Comparison of ENCODE assay signal across 28 mouse cellular contexts in the genomic region with DNA sequence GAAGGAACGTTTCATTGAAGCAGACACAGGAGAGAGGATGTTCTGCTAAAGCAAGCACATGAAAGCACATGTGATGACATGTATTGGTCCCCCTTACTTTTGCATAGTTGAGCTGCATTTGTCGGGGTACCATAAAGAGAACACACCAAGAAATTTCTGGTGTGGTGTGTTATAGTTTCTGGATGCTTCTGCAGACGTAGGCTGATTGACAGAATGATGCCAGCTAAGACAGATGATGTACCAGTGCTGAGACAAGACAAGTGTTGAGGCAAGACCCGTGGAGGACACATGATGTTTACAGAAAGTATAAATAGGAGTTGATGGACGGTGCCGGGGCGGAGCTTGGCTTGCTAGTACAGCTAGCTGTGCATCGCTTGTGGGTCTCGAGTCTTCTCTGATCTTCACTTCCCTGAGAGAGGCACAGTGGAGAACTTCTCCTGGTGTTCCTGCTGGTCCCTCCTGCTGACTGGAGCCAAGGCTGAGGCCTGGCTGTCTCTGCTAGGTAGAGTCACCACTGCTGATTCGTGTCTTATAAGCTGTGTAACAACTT. TPM values are rescaled to one million over a fixed set of nuclear protein-coding genes. Genes with fewer than 3 reads are reported as not detected.
DNase-seq lines count a peak whose midpoint lies in the region.
"Had no signal": no experiment of that assay in that cellular context is flagged by ENCODE, and none has a peak within 500 bp of the region (broad histone marks: within the 10 kb centered on the region; RNA-seq: fewer than 3 reads in every experiment).

No protein-coding gene starts in this region.

- no peaks in the 10 kb centered on the region for H3K36me3 ChIP-seq in heart, embryonic 10.5 days
- H3K36me3 ChIP-seq: embryonic facial prominence, embryonic 10.5 days; embryonic facial prominence, embryonic 12.5 days; forebrain, embryonic 15.5 days; G1E had no signal

- H3K27ac ChIP-seq in heart, embryonic 10.5 days: no peak overlapping the region
- H3K27ac ChIP-seq: embryonic facial prominence, embryonic 10.5 days; embryonic facial prominence, embryonic 12.5 days; forebrain, embryonic 13.5 days; forebrain, embryonic 15.5 days had no signal

- no peaks in the 10 kb centered on the region for H3K27me3 ChIP-seq in heart, embryonic 10.5 days (ENCODE audit: insufficient read depth, poor library complexity, severe bottlenecking)
- H3K27me3 ChIP-seq: embryonic facial prominence, embryonic 12.5 days; forebrain, embryonic 13.5 days; forebrain, embryonic 15.5 days; Patski had no signal

- intact Hi-C loops in heart, postnatal 36 days (cut with DNase I): no loop called here

- WGBS in heart, embryonic 10.5 days: 79% methylated on average over 10 of the region's 10 CpGs

- no peak overlapping the region for H3K4me3 ChIP-seq in heart, embryonic 10.5 days
- H3K4me3 ChIP-seq: embryonic facial prominence, embryonic 10.5 days; embryonic facial prominence, embryonic 12.5 days; forebrain, embryonic 13.5 days; forebrain, embryonic 15.5 days had no signal

- no peaks in the 10 kb centered on the region for H3K9me3 ChIP-seq in heart, embryonic 10.5 days
- H3K9me3 ChIP-seq: embryonic facial prominence, embryonic 10.5 days; embryonic facial prominence, embryonic 12.5 days; forebrain, embryonic 13.5 days; forebrain, embryonic 15.5 days; G1E had no signal

- H3K4me1 ChIP-seq in heart, embryonic 10.5 days: no peaks in the 10 kb centered on the region
- H3K4me1 ChIP-seq: forebrain, embryonic 13.5 days; forebrain, embryonic 15.5 days had no signal

- peak; percentile 74 for DNase-seq in heart, embryonic 10.5 days (ENCODE audit: low spot score)
- DNase-seq in heart, postnatal 36 days: no peak
- peak; percentile 17 for DNase-seq in T-cell, adult 2 months (ENCODE audit: low spot score)
- peak; percentile 65 for DNase-seq in induced T-regulatory cell, adult 2 months (ENCODE audit: low read depth)
- peak; percentile 51 for DNase-seq in naive thymus-derived CD4-positive, alpha-beta T cell, adult 2 months (ENCODE audit: low read depth)
- DNase-seq in kidney, adult 18-20 months: no peak
- DNase-seq in kidney, adult 9 months: no peak
- DNase-seq in spleen, postnatal 14 days (ENCODE audit: low spot score in 2 of 2): no peak
- DNase-seq: adrenal gland, adult 8-10 months; adrenal gland, postnatal 14 days; adrenal gland, postnatal 36 days; B cell, adult 2 months; cerebellum, adult 11-12 months; cerebellum, adult 2 months; cerebellum, adult 9-10 months; cerebellum, postnatal 10 days; cerebellum, postnatal 25 days; forebrain, postnatal 0 days had no signal

RNA-seq across cellular contexts. Expression of a gene that starts 23.3 kb away (rescaled TPM):
- polyA plus RNA-seq in heart, embryonic 10.5 days (2016; fragmentation: Nextera tagmentation; extraction: Ambion mirVana): 1.3 and 2.1 TPM in 2 replicates
- total RNA-seq in heart, postnatal 36 days (2021): under 1 TPM in 1 of 2 experiments, not detected in 1; 0.49 TPM
- total RNA-seq: CH12.LX; forebrain, postnatal 0 days had no signal
- polyA plus RNA-seq: cerebellum, adult 2 months; cortical plate, adult 2 months; G1E had no signal

RNA-seq across cellular contexts. Expression of a gene that starts 25.8 kb away (rescaled TPM):
- polyA plus RNA-seq in heart, embryonic 10.5 days (2016; fragmentation: Nextera tagmentation; extraction: Ambion mirVana): 0.09 TPM in 1 of 2 replicates, not detected in the other
- not detected for total RNA-seq in heart, postnatal 36 days (2021)
- total RNA-seq: adrenal gland, adult 18-20 months; adrenal gland, adult 8-10 months; adrenal gland, postnatal 14 days; adrenal gland, postnatal 36 days; CH12.LX; forebrain, postnatal 0 days; G1E had no signal
- polyA plus RNA-seq: cerebellum, adult 2 months; cortical plate, adult 2 months; forebrain, embryonic 11.5 days; forebrain, embryonic 13.5 days; forebrain, embryonic 15.5 days; forebrain, postnatal 0 days; G1E; Patski had no signal

RNA-seq across cellular contexts. Expression of a gene that starts 28.4 kb away (rescaled TPM):
- polyA plus RNA-seq in heart, embryonic 10.5 days (2016; fragmentation: Nextera tagmentation; extraction: Ambion mirVana): 2.7 and 3.1 TPM in 2 replicates
- total RNA-seq in heart, postnatal 36 days (2021): 1 to 10 TPM; 4.4 to 5.1 TPM

RNA-seq across cellular contexts. Expression of a gene that starts 44.7 kb away (rescaled TPM):
- 3.4 TPM in 2 replicates for polyA plus RNA-seq in heart, embryonic 10.5 days (2016; fragmentation: Nextera tagmentation; extraction: Ambion mirVana)
- 1 to 10 TPM; 5.0 to 6.5 TPM for total RNA-seq in heart, postnatal 36 days (2021)

RNA-seq across cellular contexts. Expression of a gene that starts 53.6 kb away (rescaled TPM):
- 37.8 and 40.4 TPM in 2 replicates for polyA plus RNA-seq in heart, embryonic 10.5 days (2016; fragmentation: Nextera tagmentation; extraction: Ambion mirVana)
- total RNA-seq in heart, postnatal 36 days (2021): 10 to 100 TPM; 28.8 to 31.3 TPM
- total RNA-seq: CH12.LX, G1E had no signal
- polyA plus RNA-seq: G1E had no signal

Comparison
In these comparisons a context has a peak if more than half of its experiments do, and no peak if none do; other contexts are left out.
1. DNase-seq: peak in heart, embryonic 10.5 days (single experiment), T-cell, adult 2 months (single experiment), induced T-regulatory cell, adult 2 months (single experiment) and naive thymus-derived CD4-positive, alpha-beta T cell, adult 2 months (single experiment); none in heart, postnatal 36 days (0 of 2), kidney, adult 18-20 months (single experiment), kidney, adult 9 months (single experiment) and spleen, postnatal 14 days (0 of 2).